Mouse (Mus musculus) bone marrow macrophage, adult 2 months (primary cell): ENCODE measurements at regions not wholly inside any gene's neighbourhood (a gene's known extent, or its start where the extent isn't known, plus 50 kb on each side); places are given as distances from the start of the nearest gene placed in this dataset.

Experiments
- CTCF ChIP-seq: IDR thresholded peaks from 2 replicates; pipeline ENCODE4 v1.5.1; 2012; ENCODE audit warnings: low read depth, mild to moderate bottlenecking, low read length, moderate library complexity
- POLR2A ChIP-seq: IDR thresholded peaks from 2 replicates; pipeline ENCODE4 v1.6.1; 2012; ENCODE audit warnings: mild to moderate bottlenecking, low read depth, low read length, borderline replicate concordance

GRCm38 (mm10) chrX:57935621-57936020 is 86.9 kb upstream of the Zic3 start:
- TF ChIP-seq POLR2A (no peak), CTCF (no peak)
